ENCODE assay signal across 8 mouse cellular contexts in genomic region chr11:37186132-37186531, GRCm38 (mm10). TPM values are rescaled to one million over a fixed set of nuclear protein-coding genes. Genes with fewer than 3 reads are reported as not detected.
DNase-seq lines count a peak whose midpoint lies in the region; ATAC-seq and TF ChIP-seq lines count a peak whose summit lies in the region.

No protein-coding gene starts in this region.

- H3K4me3 ChIP-seq in liver, embryonic 11.5 days (ENCODE audit: low read depth, low read length) = no peak overlapping the region
- no peak overlapping the region for H3K4me3 ChIP-seq in liver, postnatal 0 days (ENCODE audit: low read depth, low read length)
- peak overlapping the region; percentile 64; the same call in 1 of the 2 replicates for H3K4me3 ChIP-seq in testis, adult 2 months (ENCODE audit: control insufficient read depth, low read depth, low read length)

- H3K27me3 ChIP-seq in liver, embryonic 11.5 days (replicated peaks; ENCODE audit: control insufficient read depth, insufficient read depth, low read length) = no peaks in the 10 kb centered on the region
- H3K27me3 ChIP-seq in liver, postnatal 0 days (ENCODE audit: insufficient read depth, low read length) = no peaks in the 10 kb centered on the region
- no peaks in the 10 kb centered on the region for H3K27me3 ChIP-seq in testis, adult 2 months (ENCODE audit: control insufficient read depth, insufficient read depth, low read length)

- no peak overlapping the region for H3K9ac ChIP-seq in liver, embryonic 11.5 days (ENCODE audit: low read depth, low read length)
- no peak overlapping the region for H3K9ac ChIP-seq in liver, postnatal 0 days (replicated peaks)

- 8% methylated on average over 3 of the region's 3 CpGs for WGBS in liver, embryonic 11.5 days
- WGBS in liver, postnatal 0 days (ENCODE audit: insufficient replicate concordance) = 12% methylated on average over 3 of the region's 3 CpGs

- H3K9me3 ChIP-seq in liver, embryonic 11.5 days (ENCODE audit: control insufficient read depth, low read length) = no peaks in the 10 kb centered on the region
- H3K9me3 ChIP-seq in liver, postnatal 0 days (ENCODE audit: low read length) = no peaks in the 10 kb centered on the region

- H3K4me2 ChIP-seq in liver, embryonic 11.5 days = no peak overlapping the region
- H3K4me2 ChIP-seq in liver, postnatal 0 days (ENCODE audit: low read depth, low read length) = no peak overlapping the region

- no peak for TF ChIP-seq POLR2A in testis, adult 2 months (IDR thresholded peaks at IDR 0.05; ENCODE audit: control insufficient read depth, low read depth, low read length)

- ATAC-seq in liver, embryonic 11.5 days (replicated peaks; ENCODE audit: low FRiP score) = no peak
- ATAC-seq in liver, postnatal 0 days = no peak

- TF ChIP-seq EP300 in liver, postnatal 0 days (IDR thresholded peaks at IDR 0.05; ENCODE audit: low read depth) = no peak

- no peaks in the 10 kb centered on the region for H3K36me3 ChIP-seq in liver, embryonic 11.5 days (ENCODE audit: control insufficient read depth, insufficient read depth, low read length)
- no peaks in the 10 kb centered on the region for H3K36me3 ChIP-seq in liver, postnatal 0 days (replicated peaks; ENCODE audit: insufficient read depth, low read length)
- H3K36me3 ChIP-seq in testis, adult 2 months (ENCODE audit: control insufficient read depth, insufficient read depth, low read length) = no peaks in the 10 kb centered on the region

- peak; percentile 60 for TF ChIP-seq CTCF in liver, postnatal 0 days (IDR thresholded peaks at IDR 0.05; ENCODE audit: low read depth)
- no peak for TF ChIP-seq CTCF in testis, adult 2 months (IDR thresholded peaks at IDR 0.05; ENCODE audit: control insufficient read depth, insufficient read depth, insufficient replicate concordance, low read depth, low read length)

- no peaks in the 10 kb centered on the region for H3K4me1 ChIP-seq in liver, embryonic 11.5 days (replicated peaks; ENCODE audit: control insufficient read depth, insufficient read depth, low read length)
- H3K4me1 ChIP-seq in liver, postnatal 0 days (ENCODE audit: insufficient read depth) = no peaks in the 10 kb centered on the region
- no peaks in the 10 kb centered on the region; the same call in 1 of the 2 replicates for H3K4me1 ChIP-seq in testis, adult 2 months (ENCODE audit: control insufficient read depth, insufficient read depth, low read length)

- H3K27ac ChIP-seq in liver, embryonic 11.5 days (ENCODE audit: low read depth, low read length) = no peak overlapping the region
- H3K27ac ChIP-seq in liver, postnatal 0 days (ENCODE audit: low read depth) = no peak overlapping the region
- no peak overlapping the region for H3K27ac ChIP-seq in testis, adult 2 months (ENCODE audit: control insufficient read depth, insufficient read depth, low read depth, low read length)

- peak; percentile 13 for DNase-seq in liver
- no peak for DNase-seq in liver, embryonic 11.5 days (ENCODE audit: low spot score)
- DNase-seq in brain, embryonic 18.5 days (ENCODE audit: low read depth, low spot score) = peak; percentile 18
- DNase-seq in forelimb bud, embryonic 11.5 days (ENCODE audit: low read depth, low spot score) = peak; percentile 71
- peak; percentile 55 for DNase-seq in kidney, postnatal 14 days
- peak; percentile 19 for DNase-seq in liver, postnatal 0 days
- no peak for DNase-seq in natural killer cell, adult 2 months (ENCODE audit: low spot score in 2 of 2)

RNA-seq across cellular contexts. Expression of gene Tenm2, which starts 49.6 kb away (rescaled TPM):
- 0.40 and 0.78 TPM in 2 replicates for polyA plus RNA-seq in liver, embryonic 11.5 days (2014; fragmentation: Nextera tagmentation; extraction: Ambion mirVana)
- polyA plus RNA-seq in liver, postnatal 0 days (2015; fragmentation: Nextera tagmentation; extraction: Ambion mirVana) = not detected in 2 replicates
- polyA plus RNA-seq in testis, adult 2 months (2012; rRNA removed) = 0.32 and 0.36 TPM in 2 replicates

Comparison
In these comparisons a context has a peak if more than half of its experiments do, and no peak if none do; other contexts are left out.
1. DNase-seq: peak in liver (single experiment), brain, embryonic 18.5 days (single experiment), forelimb bud, embryonic 11.5 days (single experiment), kidney, postnatal 14 days (single experiment) and liver, postnatal 0 days (single experiment); none in liver, embryonic 11.5 days (single experiment) and natural killer cell, adult 2 months (0 of 2).